Mouse (Mus musculus): Measurements from ENCODE around the gene BC030867. TPM values are rescaled to one million over a fixed set of nuclear protein-coding genes. Genes with fewer than 3 reads are reported as not detected.

The BC030867 gene
- polyA plus RNA-seq, 1 experiment, result 1.9 TPM

GRCm38 (mm10) chr11:102245581-102246272 is 3.0 kb upstream of the BC030867 start:
- no peak overlapping the region for H3K4me3 ChIP-seq (ENCODE audit: extremely low read depth, insufficient read depth, insufficient read length)
- 69% methylated on average over 14 of the region's 14 CpGs for WGBS
- DNase-seq (ENCODE audit: low read depth in 1 of 2, low spot score in 2 of 2), result no peak
- H3K27me3 ChIP-seq (ENCODE audit: control insufficient read depth, insufficient read depth, low read length), result no peaks in the 10 kb centered on the region
- no peak overlapping the region for H3K27ac ChIP-seq (ENCODE audit: insufficient read depth, low read length)
- TF ChIP-seq CTCF (IDR thresholded peaks at IDR 0.05; ENCODE audit: extremely low read depth, insufficient read depth, insufficient read length, insufficient replicate concordance), result no peak
- no peak for TF ChIP-seq POLR2A (IDR thresholded peaks at IDR 0.05; ENCODE audit: low read depth, low read length)
- peaks cover 4% of the 10 kb centered on the region; the same call in 1 of the 2 replicates for H3K4me1 ChIP-seq (ENCODE audit: control insufficient read depth, insufficient read depth, insufficient read length)
- H3K36me3 ChIP-seq (ENCODE audit: control insufficient read depth, insufficient read depth, low read length), result no peaks in the 10 kb centered on the region

- TF ChIP-seq CTCF (IDR thresholded peaks at IDR 0.05; ENCODE audit: extremely low read depth, insufficient read depth, insufficient read length, insufficient replicate concordance) (no peak), POLR2A (IDR thresholded peaks at IDR 0.05; ENCODE audit: low read depth, low read length) (no peak)
Measured at GRCm38 (mm10) chr11:102246273-102246635, 2.4 kb upstream of the BC030867 start.

DNA sequence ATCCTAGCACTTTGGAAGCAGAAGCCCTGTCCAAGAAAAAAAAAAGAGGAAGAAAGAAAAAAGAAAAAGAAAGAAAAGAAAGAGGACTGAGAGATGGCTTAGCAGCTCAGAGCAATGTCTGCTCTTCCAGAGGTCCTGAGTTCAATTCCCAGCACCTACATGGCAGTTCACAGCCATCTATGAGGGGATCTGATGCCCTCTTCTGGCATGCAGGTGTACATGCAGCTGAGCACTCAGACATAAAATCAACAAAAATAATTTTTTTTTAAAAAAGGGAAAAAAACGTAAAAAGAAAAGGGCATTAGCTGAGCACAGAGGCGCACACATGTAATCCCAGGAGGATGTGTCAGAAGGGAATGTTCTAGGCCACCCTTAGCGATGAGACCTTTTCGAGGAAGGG is 1.8 kb upstream of the BC030867 start:
- peaks cover 4% of the 10 kb centered on the region; the same call in 1 of the 2 replicates for H3K4me1 ChIP-seq (ENCODE audit: control insufficient read depth, insufficient read depth, insufficient read length)

More at GRCm38 (mm10) chr11:102246273-102246635, 2.4 kb upstream of the BC030867 start:
- Histone ChIP-seq H3K36me3 (ENCODE audit: control insufficient read depth, insufficient read depth, low read length) (no peaks in the 10 kb centered on the region), H3K27me3 (ENCODE audit: control insufficient read depth, insufficient read depth, low read length) (no peaks in the 10 kb centered on the region), H3K27ac (ENCODE audit: insufficient read depth, low read length) (no peak overlapping the region), H3K4me1 (ENCODE audit: control insufficient read depth, insufficient read depth, insufficient read length) (peaks cover 4% of the 10 kb centered on the region; the same call in 1 of the 2 replicates), H3K4me3 (ENCODE audit: extremely low read depth, insufficient read depth, insufficient read length) (no peak overlapping the region)
- 64% methylated on average over 6 of the region's 6 CpGs for WGBS
- no peak for DNase-seq (ENCODE audit: low read depth in 1 of 2, low spot score in 2 of 2)

GRCm38 (mm10) chr11:102249351-102250090 is 839 bp downstream of the BC030867 start:
- Histone ChIP-seq H3K27ac (ENCODE audit: insufficient read depth, low read length) (no peak overlapping the region), H3K27me3 (ENCODE audit: control insufficient read depth, insufficient read depth, low read length) (no peaks in the 10 kb centered on the region), H3K4me1 (ENCODE audit: control insufficient read depth, insufficient read depth, insufficient read length) (peaks cover 4% of the 10 kb centered on the region; the same call in 1 of the 2 replicates), H3K36me3 (ENCODE audit: control insufficient read depth, insufficient read depth, low read length) (no peaks in the 10 kb centered on the region), H3K4me3 (ENCODE audit: extremely low read depth, insufficient read depth, insufficient read length) (peak overlapping the region; percentile 60; the same call in 1 of the 2 replicates)
- DNase-seq (ENCODE audit: low read depth in 1 of 2, low spot score in 2 of 2), result no peak
- WGBS, result 13% methylated on average over 9 of the region's 9 CpGs
- TF ChIP-seq CTCF (IDR thresholded peaks at IDR 0.05; ENCODE audit: extremely low read depth, insufficient read depth, insufficient read length, insufficient replicate concordance), result no peak

More for the DNA sequence above, 1.8 kb upstream of the BC030867 start:
- Histone ChIP-seq H3K27ac (ENCODE audit: insufficient read depth, low read length) (no peak overlapping the region), H3K27me3 (ENCODE audit: control insufficient read depth, insufficient read depth, low read length) (no peaks in the 10 kb centered on the region), H3K4me3 (ENCODE audit: extremely low read depth, insufficient read depth, insufficient read length) (no peak overlapping the region), H3K36me3 (ENCODE audit: control insufficient read depth, insufficient read depth, low read length) (no peaks in the 10 kb centered on the region)
- TF ChIP-seq CTCF (IDR thresholded peaks at IDR 0.05; ENCODE audit: extremely low read depth, insufficient read depth, insufficient read length, insufficient replicate concordance), result no peak
- no peak for TF ChIP-seq POLR2A (IDR thresholded peaks at IDR 0.05; ENCODE audit: low read depth, low read length)
- 89% methylated on average over 4 of the region's 4 CpGs for WGBS
- DNase-seq (ENCODE audit: low read depth in 1 of 2, low spot score in 2 of 2), result no peak

GRCm38 (mm10) chr11:102257514-102257913 is 8.8 kb downstream of the BC030867 start:
- H3K27me3 ChIP-seq (ENCODE audit: control insufficient read depth, insufficient read depth, low read length), result no peaks in the 10 kb centered on the region
- no peak overlapping the region for H3K27ac ChIP-seq (ENCODE audit: insufficient read depth, low read length)
- H3K36me3 ChIP-seq (ENCODE audit: control insufficient read depth, insufficient read depth, low read length), result no peaks in the 10 kb centered on the region
- WGBS, result 89% methylated on average over 9 of the region's 9 CpGs
- DNase-seq (ENCODE audit: low read depth in 1 of 2, low spot score in 2 of 2), result no peak
- TF ChIP-seq POLR2A (IDR thresholded peaks at IDR 0.05; ENCODE audit: low read depth, low read length) (no peak), CTCF (IDR thresholded peaks at IDR 0.05; ENCODE audit: extremely low read depth, insufficient read depth, insufficient read length, insufficient replicate concordance) (peak; percentile 16; the same call in 1 of the 2 replicates)
- no peaks in the 10 kb centered on the region for H3K4me1 ChIP-seq (ENCODE audit: control insufficient read depth, insufficient read depth, insufficient read length)
- no peak overlapping the region for H3K4me3 ChIP-seq (ENCODE audit: extremely low read depth, insufficient read depth, insufficient read length)

GRCm38 (mm10) chr11:102258095-102258494 is 9.4 kb downstream of the BC030867 start:
- Histone ChIP-seq H3K27me3 (ENCODE audit: control insufficient read depth, insufficient read depth, low read length) (no peaks in the 10 kb centered on the region), H3K27ac (ENCODE audit: insufficient read depth, low read length) (no peak overlapping the region), H3K36me3 (ENCODE audit: control insufficient read depth, insufficient read depth, low read length) (no peaks in the 10 kb centered on the region), H3K4me1 (ENCODE audit: control insufficient read depth, insufficient read depth, insufficient read length) (no peaks in the 10 kb centered on the region), H3K4me3 (ENCODE audit: extremely low read depth, insufficient read depth, insufficient read length) (no peak overlapping the region)
- no peak for DNase-seq (ENCODE audit: low read depth in 1 of 2, low spot score in 2 of 2)
- TF ChIP-seq POLR2A (IDR thresholded peaks at IDR 0.05; ENCODE audit: low read depth, low read length) (no peak), CTCF (IDR thresholded peaks at IDR 0.05; ENCODE audit: extremely low read depth, insufficient read depth, insufficient read length, insufficient replicate concordance) (no peak)
- 89% methylated on average over 6 of the region's 6 CpGs for WGBS
